Mouse (Mus musculus): ENCODE results near the gene Scgb2b2.

Scgb2b2 gene

DNA sequence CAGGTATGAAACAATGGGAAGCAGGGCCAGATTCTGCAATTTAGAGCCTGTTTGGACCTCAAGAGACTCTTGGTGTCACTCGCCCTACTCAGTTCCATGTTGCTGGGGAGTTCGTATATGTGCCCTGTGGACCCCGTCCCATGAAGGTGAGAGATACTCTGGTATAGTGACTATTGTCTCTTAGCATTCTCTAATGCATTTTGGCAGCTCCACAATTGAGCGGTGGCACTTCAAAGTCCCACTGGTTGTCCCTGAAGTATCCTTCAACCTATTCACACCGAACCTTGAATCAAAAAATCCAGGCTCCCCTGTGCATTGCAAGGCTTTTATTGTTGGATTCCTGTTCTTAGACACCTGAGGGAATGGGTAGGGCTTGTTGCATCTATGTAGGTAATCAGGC, at the start of gene Scgb2b2:
TSS of gene Scgb2b2 (plus strand) at position 301 of the 400 bp plus-strand sequence.
- DNase-seq (ENCODE audit: low read depth), result no peak

DNA sequence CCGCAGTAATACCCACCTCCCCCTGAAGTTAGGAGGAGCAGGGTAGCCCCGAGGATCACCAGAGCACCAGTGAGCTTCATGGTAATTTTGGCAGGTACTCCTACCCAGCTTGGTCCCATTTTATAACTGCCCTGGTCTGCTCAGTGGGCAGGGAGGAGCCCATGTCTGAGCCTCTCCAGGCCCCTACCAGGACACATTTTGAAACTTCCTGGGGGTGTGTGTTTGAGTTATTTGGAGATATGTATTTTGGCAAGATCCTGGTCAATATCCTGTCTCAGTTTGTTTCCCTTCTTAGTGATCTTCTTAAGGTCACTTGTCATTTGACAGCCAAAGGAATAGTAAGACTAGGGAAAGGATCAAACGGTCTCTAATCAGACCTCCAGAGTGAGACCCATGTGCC, 1.4 kb downstream of the Scgb2b2 start, which contains the start of gene Scgb1b2:
TSS of gene Scgb1b2 (minus strand) at position 101 of the 400 bp plus-strand sequence.
- DNase-seq (ENCODE audit: low read depth), result no peak

Measured in fibroblast of lung, adult 2 months (primary cell).